Mouse (Mus musculus): ENCODE measurements around the gene Mon1a.

- TF ChIP-seq POLR2A (IDR thresholded peaks at IDR 0.05; ENCODE audit: control insufficient read depth, extremely low read depth, insufficient read depth, low read length, poor library complexity) = no peak
- TF ChIP-seq CTCF (IDR thresholded peaks at IDR 0.05; ENCODE audit: borderline replicate concordance, control insufficient read depth, extremely low read depth, insufficient read depth, low read length, poor library complexity) = no peak
Observed at GRCm38 (mm10) chr9:107928169-107928568, 40.2 kb downstream of the Mon1a start, which contains the start of gene Actl11.
